Mouse (Mus musculus): ENCODE measurements around the gene Ccer2.

GRCm38 (mm10) chr7:28715598-28715997 lies 40.4 kb upstream of the Ccer2 start:
- no peak for TF ChIP-seq CTCF (IDR thresholded peaks at IDR 0.05; ENCODE audit: low read depth, low read length)
- no peak for TF ChIP-seq POLR2A (IDR thresholded peaks at IDR 0.05; ENCODE audit: borderline replicate concordance, low read depth, low read length)
